Mouse (Mus musculus) CD4-positive, CD25-positive, alpha-beta regulatory T cell, adult 2 months (primary cell): ENCODE measurements around the gene Wnt7b.
A peak's percentile ranks its signal among the peaks of the same experiment; 100 is the strongest.

Experiments used
- DNase-seq: peaks from one replicate; pipeline ENCODE4 v3.0.0-alpha.2; 2012; ENCODE audit warnings: low read depth, low spot score

Gene Wnt7b

DNA sequence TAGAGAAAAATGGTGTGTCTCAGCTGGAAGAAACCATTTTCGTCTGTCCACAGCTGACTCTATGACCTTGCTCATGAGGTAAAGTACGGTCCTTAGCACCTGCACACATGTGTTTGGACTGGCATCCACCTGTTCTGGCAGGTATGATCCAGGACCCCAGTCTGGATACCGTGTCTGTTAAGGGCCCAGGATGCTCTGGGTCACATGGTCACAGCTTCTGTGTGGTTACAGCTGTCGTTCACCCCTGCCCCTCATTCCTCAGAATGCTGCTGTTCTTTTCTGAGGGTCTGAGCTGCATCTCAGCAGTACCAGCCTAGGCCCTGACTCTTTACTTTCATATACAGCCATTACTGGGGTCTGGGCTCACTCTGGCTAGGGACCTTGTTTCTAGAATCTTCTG, 18.9 kb upstream of the Wnt7b start:
- no peak for DNase-seq

DNA sequence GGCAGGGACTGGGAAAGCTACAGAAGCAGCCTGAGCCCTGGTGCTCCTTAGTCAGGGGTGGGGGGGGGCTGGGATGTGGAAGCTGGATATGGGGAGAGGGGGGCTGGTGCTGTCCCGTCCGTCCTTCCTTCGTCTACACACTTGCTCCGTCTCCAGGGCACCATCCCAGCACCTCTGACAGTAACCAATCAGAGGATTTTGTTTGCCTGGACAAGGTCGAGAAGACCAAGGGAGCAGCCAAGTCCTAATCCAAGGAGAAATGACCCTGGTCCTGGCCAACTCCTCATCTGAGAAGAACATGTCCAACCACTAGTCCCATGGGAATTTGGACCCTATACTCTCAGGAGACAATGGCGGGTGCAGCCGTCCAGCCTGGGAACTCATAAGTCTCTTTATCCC, 18.4 kb upstream of the Wnt7b start:
- DNase-seq, result no peak

- DNase-seq, result peak; percentile 26
These were observed 17.8 kb upstream of the Wnt7b start for GRCm38 (mm10) chr15:85599887-85600695.

GRCm38 (mm10) chr15:85598984-85599886, 17.0 kb upstream of the Wnt7b start:
- peak; percentile 69 for DNase-seq

DNA sequence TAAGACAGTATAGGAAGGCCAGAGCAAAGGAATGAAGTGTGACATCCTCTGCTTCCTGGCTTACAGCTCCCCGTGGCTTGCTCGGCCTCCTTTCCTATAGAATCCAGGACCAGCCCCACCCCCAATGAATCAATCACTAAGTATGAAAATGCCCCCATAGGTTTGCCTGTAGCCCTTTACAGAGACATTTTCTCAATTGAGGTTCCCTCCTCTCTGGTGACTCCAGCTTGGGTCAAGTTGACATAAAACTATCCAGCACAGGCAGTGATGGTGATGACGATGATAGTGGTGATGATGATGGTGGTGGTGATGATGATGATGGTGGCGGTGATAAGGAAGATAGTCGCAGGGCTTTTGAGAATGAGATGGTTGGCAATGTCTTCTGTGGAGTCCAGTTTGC, 16.2 kb upstream of the Wnt7b start:
- no peak for DNase-seq

GRCm38 (mm10) chr15:85597403-85597802, 15.1 kb upstream of the Wnt7b start:
- DNase-seq, result no peak

GRCm38 (mm10) chr15:85592674-85593073, 10.4 kb upstream of the Wnt7b start:
- no peak for DNase-seq

DNA sequence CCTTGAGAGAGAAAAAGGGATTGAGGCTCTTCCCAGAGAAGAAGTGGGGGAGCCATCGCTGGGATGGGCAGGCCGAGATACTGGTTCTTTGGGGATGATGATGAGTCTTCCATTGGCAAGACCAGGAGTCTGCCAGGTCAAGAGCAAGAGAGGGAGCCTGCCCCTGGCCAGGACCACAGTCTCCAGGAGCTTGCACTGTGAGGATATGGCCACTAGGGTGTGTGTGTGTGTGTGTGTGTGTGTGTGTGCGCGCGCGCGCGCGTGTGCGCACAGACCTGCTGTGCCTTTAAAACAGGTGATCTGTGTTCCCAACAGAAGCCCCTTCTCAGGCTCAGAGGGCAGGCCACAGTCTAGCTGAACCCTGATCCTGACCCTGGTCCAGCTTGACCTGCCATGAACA, 8.6 kb upstream of the Wnt7b start:
- DNase-seq, result no peak

DNA sequence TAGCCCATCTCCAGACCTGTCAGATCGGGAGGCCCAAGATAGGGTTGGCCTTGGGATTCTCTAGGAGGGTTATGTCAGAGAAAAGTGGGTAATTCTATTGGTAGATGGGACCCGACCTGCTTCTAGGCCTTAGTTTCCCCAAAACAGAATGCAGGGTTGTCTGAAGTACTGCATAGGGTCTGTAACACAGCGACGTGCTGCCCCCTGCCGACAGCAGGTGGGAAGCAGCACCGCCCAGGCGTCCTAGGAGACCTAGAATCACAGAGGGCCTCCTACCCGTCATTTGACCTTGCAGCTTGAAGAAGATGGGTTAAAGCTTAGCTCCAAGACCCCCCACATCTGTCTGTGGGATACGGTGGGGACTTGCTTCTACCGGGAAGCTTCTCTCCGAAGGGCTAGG, 1.2 kb upstream of the Wnt7b start:
- DNase-seq, result peak; percentile 76

DNA sequence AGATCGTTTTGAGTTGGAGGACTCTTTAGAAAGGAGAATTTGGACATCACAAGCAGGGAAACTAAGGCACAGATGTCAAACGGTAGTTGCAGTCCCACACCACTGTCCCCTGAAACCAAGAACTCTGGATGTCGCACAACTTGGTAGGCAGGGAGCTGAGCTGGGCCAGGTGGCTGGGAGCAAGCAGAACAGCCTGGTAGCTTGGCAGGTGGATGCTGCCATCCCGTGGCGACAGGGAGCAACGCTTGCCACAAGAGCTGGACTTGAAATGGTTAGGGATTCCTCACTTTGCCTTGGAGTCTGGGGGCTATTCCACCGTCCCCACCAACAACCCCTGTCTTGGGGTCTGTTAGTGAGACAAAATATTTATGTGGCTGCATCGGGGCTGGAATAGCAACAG, 751 bp upstream of the Wnt7b start:
- peak; percentile 66 for DNase-seq

GRCm38 (mm10) chr15:85581563-85582064, 659 bp downstream of the Wnt7b start:
- DNase-seq, result no peak

DNA sequence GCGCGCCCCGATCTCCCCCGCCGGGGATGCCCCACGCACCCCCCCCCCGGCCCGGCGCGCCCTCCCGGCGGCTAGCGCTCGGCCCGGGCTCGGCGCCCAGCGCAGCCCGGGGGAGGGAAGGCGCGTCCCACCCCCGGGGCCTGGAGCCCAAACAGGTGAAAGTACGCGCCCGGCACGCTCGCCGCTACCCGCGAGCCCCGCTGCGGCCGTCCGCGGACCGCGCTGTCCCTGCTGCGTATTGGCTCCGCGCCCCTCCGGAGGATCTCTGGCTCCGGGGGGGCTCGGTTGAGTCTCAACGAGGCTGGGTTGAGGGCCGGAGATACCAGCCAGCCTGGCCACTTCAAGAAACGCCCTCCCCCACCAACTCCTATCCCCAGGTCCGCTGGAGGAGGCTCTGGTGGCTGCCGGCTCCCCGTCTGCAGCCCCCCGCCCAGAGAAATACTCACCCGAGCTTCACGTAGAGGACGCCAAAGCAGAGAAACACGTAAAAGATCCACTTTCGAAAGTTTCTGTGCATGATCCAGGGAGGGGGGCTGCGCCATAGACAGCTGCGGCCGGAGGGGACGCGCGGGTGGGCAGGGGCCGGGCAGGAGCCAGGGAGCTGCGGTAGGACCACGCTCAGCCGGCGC, 1.2 kb downstream of the Wnt7b start:
- DNase-seq, result no peak

DNA sequence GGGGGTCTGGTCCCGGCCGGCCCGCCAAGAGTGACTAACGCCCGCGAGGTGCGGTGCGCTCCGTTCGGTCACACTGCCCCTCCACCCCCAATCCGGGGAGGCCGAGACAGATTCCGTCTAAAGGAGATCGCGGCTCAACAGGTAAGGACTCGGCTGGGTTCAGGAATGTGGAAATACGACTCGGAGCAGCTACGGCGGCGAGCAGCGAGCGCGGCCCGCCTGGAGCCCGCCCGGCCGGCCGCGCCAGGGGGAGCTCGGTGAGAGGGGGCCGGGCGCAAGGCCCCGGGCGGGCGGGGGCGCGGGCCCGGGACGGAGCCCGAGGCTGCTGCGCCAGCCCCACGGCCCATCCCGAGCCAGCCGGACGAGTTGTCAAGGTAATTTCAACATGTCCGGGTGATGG, 1.8 kb downstream of the Wnt7b start:
- no peak for DNase-seq

- no peak for DNase-seq
These were observed 4.5 kb downstream of the Wnt7b start for GRCm38 (mm10) chr15:85577583-85578460.

GRCm38 (mm10) chr15:85576511-85577440, 5.5 kb downstream of the Wnt7b start:
- no peak for DNase-seq

- no peak for DNase-seq
These were observed 6.2 kb downstream of the Wnt7b start for GRCm38 (mm10) chr15:85576110-85576509.

- DNase-seq, result no peak
These were observed 7.7 kb downstream of the Wnt7b start for GRCm38 (mm10) chr15:85574558-85574957.

DNA sequence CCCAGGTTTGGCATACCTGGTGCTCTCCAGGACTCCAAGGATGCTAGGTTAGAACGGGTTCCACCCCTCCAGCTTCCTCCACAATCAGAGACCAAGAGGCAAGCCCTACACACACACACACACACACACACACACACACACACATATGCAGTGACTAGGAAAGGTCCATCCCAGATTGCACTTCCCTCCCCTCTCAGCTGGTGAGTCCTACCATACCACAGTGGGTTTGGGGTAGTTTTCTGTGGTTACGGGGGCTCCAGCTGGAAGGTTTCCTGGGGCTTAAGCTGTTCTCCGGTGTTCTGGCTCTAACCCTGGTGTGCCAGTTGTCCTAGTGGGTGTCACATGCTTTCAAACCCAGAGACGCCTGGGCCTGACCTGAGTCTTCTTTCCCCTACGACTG, 8.2 kb downstream of the Wnt7b start:
- no peak for DNase-seq

- no peak for DNase-seq
These were observed 9.5 kb downstream of the Wnt7b start for GRCm38 (mm10) chr15:85572619-85573254.
